Mouse (Mus musculus) cerebellum, adult 11-12 months (tissue): ENCODE measurements at regions not wholly inside any gene's neighbourhood (a gene's known extent, or its start where the extent isn't known, plus 50 kb on each side); places are given as distances from the start of the nearest gene placed in this dataset.

ENCODE experiments used
- DNase-seq: peaks from one replicate; pipeline ENCODE4 v3.0.0; 2022

DNA sequence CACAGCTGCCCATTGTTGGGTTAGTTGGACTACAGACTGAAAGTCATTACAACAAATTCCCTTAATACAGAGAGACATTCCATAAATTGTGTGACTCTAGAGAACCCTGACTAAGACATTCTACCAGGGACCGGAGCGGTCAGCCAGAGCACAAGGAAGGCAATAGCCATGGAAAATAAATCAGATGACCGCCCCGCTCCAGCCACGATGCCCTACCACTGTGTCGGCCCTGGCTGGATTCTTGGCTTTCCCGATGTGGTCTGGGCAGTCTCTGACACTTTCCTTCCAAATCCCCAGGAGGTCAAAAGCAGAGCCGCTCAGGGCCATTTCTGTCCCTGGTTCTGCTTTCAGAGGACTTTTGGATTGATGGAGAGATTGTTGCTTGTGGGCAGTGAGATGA is 57.8 kb downstream of the Lsm3 start:
- DNase-seq: no peak

DNA sequence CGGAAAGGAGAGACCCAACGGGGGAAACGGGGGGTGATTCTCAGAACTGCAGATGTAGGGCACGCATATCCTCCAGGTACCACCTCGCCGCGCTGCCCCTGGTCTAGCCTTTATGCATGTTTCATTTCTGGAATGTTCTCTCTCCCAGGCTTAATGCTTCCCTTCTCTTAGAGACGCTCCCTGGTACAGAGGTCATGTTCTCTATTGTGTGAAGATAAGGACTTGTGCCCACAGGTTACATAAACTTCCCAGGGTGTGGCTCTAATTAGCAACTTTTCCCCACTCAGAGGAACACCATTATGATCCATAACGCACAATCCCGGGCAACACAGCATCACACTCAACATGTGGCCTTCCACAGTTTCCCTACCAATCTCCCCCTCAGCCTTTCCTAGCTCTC is 58.7 kb downstream of the Lsm3 start:
- no peak for DNase-seq

DNA sequence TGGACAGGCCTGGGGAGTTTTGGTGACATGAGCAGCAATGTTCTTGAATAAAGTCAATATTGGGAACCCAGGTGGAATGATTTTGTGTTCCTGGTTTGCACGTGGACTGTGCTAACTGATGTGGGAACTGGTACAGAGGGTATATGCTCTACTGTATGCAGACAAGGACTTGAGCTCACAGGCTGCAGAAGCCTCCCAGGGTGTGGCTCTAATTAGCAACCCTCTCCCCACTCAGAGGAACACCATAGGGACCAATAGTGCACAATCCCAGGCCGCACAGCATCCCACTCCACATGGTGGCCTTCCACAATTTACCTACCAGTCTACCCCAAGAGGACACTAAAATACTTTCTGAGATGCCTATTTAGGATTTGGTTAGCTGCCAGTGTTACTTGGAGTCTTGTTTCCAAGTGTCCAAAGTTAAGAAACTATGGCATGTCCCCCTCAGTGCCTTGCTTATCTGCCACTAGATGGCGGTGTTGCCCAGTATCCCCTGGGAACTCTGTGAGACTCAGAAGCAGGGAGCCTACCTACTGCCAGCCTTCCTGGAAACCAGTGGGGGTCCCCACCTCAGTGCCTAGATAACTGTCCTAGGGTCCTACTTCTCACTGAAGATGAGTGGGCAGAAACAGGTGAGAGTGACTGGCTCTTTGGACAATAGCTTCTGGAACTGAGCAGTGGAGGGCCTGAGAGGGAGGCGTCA is 60.1 kb downstream of the Lsm3 start:
- DNase-seq: peak; percentile 62

DNA sequence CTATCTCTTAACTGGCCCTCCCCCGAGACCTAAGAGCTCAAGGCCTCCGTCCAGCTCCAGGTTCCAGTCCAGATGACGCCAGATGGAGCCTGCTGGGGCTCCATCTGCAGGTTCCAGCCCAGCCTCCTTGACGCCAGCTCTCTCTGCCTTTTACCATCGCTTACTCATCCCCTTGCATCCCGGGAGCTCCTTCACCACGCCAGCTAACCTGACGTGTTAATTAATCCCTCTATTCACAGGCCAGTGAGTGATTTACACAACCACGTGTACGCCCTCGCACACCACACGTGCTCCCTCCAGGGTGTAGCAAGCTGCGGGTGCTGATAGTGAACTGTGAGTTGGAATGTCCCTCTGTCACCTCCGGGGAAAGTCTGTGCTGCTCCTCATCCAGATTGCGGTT is 61.2 kb downstream of the Lsm3 start:
- peak; percentile 88 for DNase-seq

DNA sequence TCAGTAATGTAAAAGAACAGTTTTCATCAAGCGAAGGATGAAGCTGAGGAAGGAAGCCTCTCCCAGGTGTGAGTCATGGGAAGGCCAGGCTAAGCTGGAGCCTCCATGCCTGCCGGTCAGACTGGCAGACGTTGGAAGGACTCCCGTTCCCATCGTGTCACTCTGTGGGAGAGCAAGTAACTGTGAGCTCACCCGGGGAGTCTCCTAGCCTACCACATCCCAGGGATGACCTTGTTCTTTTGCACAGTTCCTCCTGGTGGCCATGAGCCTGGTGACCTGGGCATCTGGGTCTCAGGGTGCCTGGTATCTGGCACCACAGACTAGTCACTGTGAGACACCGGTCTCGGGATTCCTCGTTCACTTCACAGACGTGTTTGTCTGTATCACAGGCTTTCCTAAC is 63.9 kb downstream of the Lsm3 start:
- DNase-seq: no peak

DNA sequence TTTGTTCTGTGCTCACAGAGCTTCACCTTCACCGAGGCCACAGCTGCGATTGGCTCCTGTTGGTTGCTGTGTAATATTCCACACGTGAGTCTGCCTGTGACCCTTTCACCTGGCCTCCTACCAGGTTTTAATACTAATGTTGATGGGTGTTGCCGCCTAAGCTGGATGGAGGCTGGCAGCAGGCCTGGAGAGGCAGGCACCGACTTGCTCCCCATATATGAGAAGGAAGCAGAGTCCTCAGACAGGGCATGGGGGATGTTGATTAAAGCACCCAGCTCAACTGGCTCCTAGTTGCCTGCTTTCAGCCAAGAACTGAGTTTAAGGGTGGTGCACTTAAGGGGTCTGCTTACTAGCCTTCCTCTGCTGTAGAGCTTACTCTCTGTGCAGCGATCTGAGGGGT is 64.9 kb downstream of the Lsm3 start:
- DNase-seq: no peak

DNA sequence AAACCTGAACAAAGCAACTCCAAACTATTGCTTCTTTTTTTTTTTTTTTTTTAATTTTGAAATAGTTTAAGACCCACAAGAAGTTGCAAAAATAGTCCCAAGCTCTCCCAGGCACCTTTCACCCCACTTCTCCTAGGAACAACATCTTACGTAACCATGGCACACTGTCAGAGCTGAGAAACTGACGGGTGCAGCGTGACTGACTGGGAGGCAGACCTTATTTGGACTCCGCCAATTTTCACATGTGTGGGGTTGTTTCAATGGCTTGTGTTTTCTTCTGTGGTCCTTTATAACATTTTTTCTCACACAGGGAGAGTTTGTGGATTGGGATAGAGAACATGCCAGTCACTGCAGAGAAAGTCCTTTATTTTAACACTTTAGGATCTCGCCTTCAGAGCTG is 66.6 kb downstream of the Lsm3 start:
- no peak for DNase-seq

DNA sequence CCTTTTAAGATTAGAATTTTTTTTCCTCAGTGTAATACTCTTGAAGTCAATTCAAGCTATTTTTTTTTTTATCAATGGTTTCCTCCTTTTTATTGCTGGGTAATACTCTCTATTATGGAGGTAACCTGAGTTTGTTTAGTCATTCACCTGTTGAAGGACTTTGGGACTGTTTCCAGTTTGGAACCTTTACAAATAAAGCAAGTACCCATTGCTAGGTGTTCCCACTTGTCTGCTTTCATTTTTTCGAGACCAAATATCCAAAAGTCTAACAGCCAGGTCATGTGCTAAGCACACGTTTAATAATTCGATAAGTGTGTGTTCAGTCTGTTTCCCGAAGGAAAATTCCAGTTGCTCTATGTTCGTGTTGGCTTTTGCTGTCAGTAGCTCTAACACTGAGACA is 67.6 kb downstream of the Lsm3 start:
- DNase-seq: no peak

DNA sequence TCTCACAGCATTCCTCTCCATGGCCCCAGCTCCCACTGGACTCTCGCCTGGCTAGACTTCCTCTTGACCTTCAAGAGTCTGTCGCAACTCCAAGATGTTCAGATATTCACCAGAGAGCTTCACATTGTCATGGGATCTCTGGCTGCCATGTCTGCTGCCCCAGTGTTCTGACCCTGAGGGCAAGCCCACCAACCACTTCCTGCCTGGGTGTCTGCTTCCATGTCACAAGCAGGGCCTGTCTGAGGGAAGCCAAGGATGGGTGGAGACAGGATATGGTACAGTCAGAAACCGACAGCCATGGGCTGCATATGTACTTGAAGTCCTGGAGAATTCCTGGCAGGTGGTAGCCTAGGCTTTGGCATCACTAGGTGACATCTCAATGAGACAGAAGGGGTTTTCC is 69.8 kb downstream of the Lsm3 start:
- DNase-seq: no peak

DNA sequence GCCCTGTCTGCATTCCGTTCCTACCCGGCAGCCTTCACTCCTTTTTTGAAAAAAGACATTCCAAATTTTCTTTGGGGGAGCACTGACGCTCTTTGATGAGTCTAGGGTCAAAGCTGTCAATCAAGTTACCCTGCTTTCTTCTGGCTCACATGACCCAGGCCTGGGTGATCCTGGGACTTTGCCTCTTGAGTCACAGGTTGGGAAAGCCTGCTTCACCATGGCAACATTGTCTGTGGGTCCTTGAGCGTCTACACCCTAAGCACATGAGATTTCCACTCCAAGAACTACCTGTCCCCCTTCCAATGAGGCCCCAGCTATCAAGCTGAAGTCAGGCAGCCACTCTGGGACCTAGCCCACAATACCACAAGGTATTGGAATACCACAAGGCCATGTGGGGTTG is 73.5 kb downstream of the Lsm3 start:
- no peak for DNase-seq

DNA sequence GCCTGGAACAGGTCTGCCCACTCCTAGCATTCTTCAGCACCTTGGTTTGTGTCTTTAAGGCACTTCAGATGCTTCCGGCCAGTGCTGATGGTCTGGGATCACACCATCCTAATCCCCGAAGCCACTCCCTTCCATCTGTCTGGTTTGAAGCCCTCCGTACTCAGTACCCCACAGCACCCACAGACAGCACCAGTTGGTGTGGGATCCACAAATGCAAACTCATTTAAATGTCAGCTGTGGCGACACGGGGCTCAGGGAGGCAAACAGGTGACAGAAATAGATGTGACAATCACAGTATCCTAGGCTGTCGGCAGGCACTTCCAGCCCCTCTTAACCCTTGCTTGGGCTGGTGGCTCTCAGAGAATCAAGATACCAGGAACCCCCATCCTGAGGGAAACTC is 74.7 kb downstream of the Lsm3 start:
- no peak for DNase-seq

DNA sequence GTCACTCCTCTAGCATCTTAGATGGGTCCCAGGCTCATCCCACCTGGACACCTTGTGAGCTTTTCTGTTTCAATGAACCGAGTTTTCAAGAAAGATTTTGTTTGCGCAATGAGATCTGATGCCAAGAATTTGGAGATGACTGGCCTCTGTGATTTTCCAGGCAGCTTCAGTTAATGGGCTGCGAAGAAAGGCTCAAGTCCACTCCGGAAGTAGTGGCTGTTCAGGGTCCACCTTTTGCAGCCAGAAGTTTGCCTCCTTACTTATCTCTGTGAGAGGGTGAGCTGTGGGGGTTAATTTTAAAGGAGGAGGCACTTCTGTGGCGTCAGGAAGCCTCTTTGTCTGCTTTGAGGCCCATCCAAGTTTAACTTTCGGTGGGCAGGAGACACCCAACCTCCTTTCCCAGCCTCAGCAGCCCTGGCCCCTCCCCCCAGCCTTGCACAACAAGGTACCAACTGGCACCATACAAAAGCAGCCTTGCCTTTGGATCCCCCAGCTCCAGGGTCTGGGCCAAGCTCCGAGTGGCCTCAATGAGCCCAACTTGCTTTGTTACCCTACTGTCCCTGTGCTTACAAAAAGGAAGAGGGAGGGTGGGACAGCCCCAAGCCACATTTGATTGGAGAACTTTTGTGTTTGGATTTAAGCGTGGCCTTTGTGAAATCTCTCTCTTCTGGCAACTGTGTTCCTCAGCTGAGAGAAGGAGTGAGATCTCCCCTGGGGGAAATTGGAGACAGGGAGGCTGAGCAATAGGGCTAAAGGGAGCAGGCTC is 75.3 kb downstream of the Lsm3 start:
- DNase-seq: no peak

DNA sequence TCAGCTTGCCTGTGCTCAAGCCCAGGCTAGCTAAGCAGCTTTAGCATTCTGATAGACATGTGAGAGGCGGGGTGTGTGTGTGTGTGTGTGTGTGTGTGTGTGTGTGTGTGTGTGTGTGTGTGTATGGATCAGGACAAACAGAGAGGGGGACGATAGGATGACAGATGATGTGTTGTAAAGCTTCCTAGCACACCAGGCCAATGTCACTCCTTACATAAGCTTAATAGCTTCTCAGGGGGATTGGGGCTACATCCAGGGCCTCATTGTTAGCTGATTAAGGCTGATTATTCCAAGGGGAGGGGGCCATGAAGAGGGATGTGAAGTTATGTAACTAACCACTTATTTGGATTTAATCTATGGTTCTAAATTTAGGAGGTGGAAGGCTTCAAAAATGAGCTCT is 76.9 kb downstream of the Lsm3 start:
- no peak for DNase-seq

DNA sequence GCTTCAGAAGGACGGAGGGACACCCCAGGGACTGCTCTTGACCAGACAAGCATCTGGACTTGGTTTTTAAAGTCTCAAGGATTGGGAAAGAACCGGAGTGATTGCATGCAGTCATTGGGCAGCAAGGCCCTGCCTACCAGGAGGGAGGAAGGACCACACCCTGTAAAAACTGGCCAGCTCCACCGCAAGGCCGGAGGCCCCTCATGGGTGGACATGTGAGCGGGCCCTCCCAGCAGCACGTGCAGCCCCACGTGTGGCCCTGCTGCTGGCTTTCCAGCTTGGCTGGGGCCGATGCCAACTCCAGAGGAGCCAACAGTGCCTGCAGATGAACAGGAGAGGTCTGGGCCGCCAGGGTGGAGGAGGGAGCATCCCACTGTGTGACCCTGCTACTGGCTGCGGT is 83.2 kb downstream of the Lsm3 start:
- DNase-seq: peak; percentile 53

DNA sequence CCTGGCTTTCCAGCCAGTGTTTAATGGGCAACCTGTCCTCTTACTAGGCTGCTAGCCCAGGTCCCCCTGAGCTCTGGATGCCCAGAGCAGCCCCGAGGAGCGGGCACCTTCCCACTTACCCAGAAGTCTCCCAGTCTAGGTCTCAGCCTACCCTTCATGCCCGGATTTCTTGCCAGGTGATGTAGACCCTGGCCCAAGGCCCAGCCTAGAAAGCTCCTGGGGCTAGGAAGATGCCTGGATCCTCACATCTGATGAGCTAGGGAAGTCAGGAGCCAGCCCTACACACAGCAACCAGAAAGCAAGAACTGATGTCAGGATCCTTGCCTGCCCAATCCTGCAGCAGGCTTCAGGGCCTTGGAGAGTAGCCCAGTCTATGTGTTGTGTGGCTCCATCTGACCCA is 83.7 kb upstream of the Slc6a6 start:
- DNase-seq: no peak

DNA sequence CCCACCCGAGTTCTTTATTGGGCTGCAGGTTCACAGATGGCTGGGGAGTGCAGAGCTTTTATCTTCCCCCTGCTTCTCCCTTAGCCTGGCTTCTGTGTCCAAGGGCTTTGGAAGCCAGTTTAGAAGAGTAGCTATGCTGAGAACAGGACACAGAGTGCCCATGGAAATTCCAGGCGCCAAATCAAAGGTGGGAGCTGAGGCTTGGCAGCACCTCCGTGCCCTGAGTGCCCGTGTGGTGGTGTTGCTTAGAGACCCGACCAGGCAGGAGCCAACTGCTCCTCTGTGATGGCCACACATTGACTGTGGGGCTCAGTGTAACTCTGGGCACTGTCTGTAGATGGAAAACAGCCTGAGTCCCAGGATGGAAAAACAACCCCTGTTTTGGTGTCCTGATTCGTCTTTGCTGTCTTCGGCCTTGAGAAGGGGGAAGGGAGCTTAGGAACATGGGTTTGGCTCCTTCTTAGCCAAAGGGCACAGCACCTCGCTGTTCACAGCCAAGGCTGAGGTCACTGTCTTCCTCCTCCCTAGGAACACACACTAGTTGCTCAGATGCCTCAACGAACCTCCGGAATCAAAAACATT is 77.1 kb upstream of the Slc6a6 start:
- DNase-seq: no peak

DNA sequence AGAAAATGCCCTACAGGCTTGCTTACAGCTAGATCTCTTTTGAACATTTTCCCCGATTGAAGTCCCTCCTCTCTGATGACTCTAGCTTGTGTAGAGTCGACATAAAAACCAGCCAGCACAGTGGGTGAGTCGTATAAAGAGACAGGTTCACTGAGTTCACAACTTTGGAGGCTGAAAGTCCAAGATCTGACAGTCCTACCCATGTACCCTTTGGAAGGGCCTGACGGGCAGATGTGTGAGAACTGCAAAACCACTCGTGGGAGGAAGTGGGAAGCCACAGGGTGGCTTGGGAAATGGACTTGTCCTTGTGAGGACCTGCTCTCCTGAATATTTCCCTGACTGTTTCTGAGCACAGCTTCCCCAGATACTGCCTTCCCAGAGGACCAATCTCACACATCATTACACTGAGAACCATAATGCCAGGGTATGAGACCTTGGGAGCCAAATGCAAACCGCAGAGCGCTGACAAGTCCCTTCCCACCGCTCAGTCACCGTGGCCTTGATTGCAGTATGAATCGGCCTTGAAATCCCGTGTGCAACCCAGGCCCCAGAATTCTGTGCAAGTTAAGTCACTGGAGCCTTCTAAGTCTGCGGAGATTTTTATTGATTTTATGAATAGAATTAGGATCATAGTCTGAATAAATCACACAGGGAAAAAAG is 76.1 kb upstream of the Slc6a6 start:
- DNase-seq: no peak

DNA sequence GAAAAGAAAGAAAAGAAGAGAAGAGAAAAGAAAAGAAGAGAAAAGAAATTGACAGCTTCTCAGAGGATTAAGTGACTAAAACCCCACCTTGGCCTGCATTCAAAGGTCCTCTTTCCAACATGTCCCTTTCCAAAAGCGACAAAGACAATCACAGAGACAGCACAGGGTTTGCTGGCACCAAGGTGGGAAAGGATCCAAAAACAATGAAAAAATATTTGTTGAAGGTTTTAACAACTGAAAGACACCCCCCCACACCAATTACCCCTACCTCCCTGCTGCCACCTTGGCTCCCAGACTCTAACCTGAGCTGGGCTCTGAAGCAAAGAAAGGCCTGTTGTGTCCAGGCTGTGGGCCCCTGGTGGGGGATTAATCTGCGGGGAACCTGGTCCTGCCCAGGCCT is 74.2 kb upstream of the Slc6a6 start:
- DNase-seq: no peak

DNA sequence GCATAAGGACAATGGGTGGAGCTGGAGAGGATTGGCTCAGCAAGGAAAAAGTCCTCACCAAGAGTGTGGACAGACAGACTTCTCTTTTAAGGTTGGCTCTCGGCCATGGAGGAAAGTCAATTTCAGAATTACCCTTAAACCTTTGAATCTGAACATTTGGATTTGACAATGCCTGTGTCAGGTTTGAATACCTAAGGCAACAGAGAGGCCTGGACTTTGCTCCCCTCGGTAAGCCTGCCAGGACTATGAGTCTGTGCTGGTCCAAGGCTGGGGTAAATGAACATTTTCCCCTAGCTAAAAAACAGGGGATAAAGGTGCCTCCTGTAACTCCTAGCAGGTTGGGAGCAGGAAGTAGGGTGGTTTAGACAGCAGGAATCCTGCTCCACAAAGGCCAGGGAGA is 68.8 kb upstream of the Slc6a6 start:
- no peak for DNase-seq

DNA sequence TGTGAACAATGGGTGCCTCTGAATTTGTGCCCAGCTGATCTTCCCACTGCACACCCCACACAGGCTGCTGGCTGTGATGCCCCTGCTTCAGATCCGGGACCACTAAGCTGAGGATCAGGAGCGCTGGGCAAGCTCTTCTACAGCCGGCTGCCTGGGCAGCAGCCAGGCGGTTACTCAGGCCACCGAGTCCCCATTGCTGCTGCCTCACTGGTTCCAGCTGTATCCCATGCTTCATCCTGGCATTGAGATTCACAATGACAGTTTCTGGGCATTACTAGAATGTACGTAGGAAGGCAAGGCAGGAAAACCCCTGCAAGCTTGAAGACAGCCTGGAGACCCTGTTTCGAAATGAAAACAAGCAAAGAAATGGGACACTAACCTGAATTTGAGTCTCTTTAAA is 67.3 kb upstream of the Slc6a6 start:
- DNase-seq: no peak

DNA sequence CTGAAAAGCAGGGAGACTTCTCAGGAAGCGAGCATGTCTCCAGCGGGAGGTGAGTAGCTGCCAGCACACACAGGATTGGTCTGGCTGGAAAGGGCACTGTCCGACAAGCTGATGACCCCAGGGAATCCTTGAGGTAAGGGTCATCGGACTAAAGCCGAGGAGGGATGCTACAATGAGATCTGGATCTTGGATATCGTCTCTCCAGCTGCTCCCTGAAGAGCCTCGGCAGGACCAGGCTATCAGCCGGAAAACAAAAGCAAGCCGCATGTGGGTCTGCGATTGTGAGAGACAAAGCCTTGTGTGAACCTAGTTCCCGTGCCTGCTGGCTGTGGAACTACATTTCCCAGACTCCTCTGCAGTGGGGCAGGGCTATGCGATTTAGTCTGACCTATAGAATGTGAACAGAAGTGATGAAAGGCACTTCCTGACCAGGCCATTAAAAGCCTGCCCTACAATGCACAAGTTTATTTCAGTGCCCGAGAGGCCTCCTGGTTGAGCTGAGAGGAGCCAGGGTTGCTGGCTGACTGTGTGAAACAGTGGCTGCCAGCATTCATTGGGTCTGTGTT is 66.7 kb upstream of the Slc6a6 start:
- no peak for DNase-seq

DNA sequence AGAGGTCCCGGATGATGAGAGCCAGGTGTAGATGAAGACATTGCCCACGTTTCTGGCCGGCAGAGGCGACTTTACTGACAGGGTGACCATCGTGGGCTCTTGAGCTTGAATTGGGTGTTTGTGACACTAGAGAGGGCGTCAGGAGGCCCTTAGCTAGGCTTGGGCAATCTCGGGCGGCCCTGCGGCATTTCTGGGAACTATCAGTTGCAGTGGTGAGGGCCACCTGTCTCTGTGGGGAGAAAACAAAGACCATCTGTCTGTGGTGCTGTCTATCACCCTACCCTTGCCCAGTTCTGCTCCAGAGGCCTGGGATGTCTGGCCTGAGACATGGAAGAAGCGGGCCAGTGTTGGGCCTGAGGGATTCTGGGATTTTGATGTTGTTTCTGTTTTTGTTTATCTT is 66.2 kb upstream of the Slc6a6 start:
- DNase-seq: no peak

DNA sequence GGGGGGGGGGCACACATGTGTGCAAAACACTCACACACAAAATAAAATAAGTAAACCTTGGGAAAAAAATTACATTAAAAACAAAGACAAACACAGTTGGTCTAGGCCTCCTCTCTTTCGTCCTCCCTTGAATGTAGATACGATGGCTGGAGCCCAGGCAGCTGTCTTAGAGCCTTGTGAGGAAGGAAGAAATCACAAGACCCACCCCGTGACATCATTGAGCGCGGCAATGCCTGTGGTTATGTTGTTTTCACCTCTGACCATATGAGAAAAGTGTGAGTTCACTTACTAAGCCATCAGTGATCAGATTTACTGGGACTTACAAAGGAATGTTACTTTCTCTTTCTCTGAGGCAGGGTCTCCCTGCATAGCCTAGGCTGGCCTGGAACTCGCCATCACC is 64.8 kb upstream of the Slc6a6 start:
- DNase-seq: no peak
